Mouse (Mus musculus) spleen, adult 2 months (tissue): ENCODE data around the gene Cnot6.

Experiments used
- CTCF ChIP-seq: fragments of 200-500 bp; IDR thresholded peaks from 2 replicates; pipeline ENCODE4 v1.5.1; 2011; ENCODE audit warnings: mild to moderate bottlenecking, inconsistent platforms; ENCODE audit not compliant: insufficient read depth, insufficient read length, insufficient replicate concordance; ENCODE audit errors: extremely low read depth
- POLR2A ChIP-seq: fragments of 200-500 bp; IDR thresholded peaks from 2 replicates; pipeline ENCODE4 v1.6.1; 2011; ENCODE audit warnings: low read depth, low read length, inconsistent platforms

DNA sequence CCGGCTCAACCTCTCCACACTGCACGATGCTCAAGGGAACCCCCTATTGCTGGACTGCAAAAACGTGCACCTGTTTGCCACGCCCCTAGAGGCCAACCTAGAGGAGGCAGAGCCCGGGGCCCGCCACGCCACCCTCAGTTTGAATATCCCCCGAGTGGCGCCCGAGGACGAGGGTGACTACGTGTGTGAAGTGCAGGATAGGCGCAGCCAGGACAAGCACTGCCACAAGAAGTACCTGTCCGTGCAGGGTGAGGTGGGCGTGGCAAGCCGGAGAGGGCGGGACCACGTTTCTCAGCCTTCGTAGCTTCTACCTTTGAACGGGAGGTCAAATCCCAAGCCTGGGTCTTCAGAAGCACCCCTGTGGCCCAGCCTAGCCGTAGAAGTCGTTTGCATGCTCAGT is 78.4 kb downstream of the Cnot6 start:
- TF ChIP-seq POLR2A: no peak
- no peak for TF ChIP-seq CTCF
